Mouse (Mus musculus) adrenal gland, adult 8-10 months (tissue): ENCODE results near the gene Midn. TPM values are rescaled to one million over a fixed set of nuclear protein-coding genes. Genes with fewer than 3 reads are reported as not detected.
"Not testable (repeated sequence)": the region's sequence is repeated elsewhere in the genome, so short reads cannot be mapped to it uniquely, and the experiment has no call there.

Experiments
- DNase-seq: peaks from one replicate; pipeline ENCODE4 v3.0.0; 2022
- total RNA-seq, 4 experiments: library from RNA; stranded (reverse); gene quantifications; 2 replicates each; pipeline ENCODE4 v1.2.4; 2022

Gene Midn
- total RNA-seq, 4 experiments from 2014 or later, result 56.4 to 145 (median 90.1) TPM

GRCm38 (mm10) chr10:80159021-80159560, 11.0 kb downstream of the Midn start:
- no peak for DNase-seq

GRCm38 (mm10) chr10:80159561-80160454, 11.7 kb downstream of the Midn start:
- DNase-seq, result peak; percentile 99

- peak; percentile 91 for DNase-seq
Measured at GRCm38 (mm10) chr10:80160455-80161371, 12.6 kb downstream of the Midn start.

- DNase-seq, result peak; percentile 51
Measured at GRCm38 (mm10) chr10:80161522-80162242, 13.6 kb downstream of the Midn start.

- DNase-seq, result peak; percentile 15
Measured at GRCm38 (mm10) chr10:80162243-80162608, 14.2 kb downstream of the Midn start.

GRCm38 (mm10) chr10:80162716-80163299, 14.7 kb downstream of the Midn start:
- peak; percentile 25 for DNase-seq

- peak; percentile 85 for DNase-seq
Measured at GRCm38 (mm10) chr10:80163721-80164120, 15.6 kb downstream of the Midn start.

- DNase-seq, result peak; percentile 31
Measured at GRCm38 (mm10) chr10:80164161-80164997, 16.3 kb downstream of the Midn start.

GRCm38 (mm10) chr10:80164998-80165344, 16.9 kb downstream of the Midn start:
- DNase-seq, result peak; percentile 96

- DNase-seq, result peak; percentile 78
Measured at GRCm38 (mm10) chr10:80165392-80166128, 17.5 kb downstream of the Midn start, which contains the start of gene Cirbp. Gene Cirbp, plus strand, starts transcription at chr10:80165985.

GRCm38 (mm10) chr10:80166136-80166535, 18.1 kb downstream of the Midn start:
- not testable (repeated sequence) for DNase-seq

- peak; percentile 97 for DNase-seq
Measured at GRCm38 (mm10) chr10:80167460-80168037, 19.5 kb downstream of the Midn start.

- peak; percentile 93 for DNase-seq
Measured at GRCm38 (mm10) chr10:80168038-80168661, 20.1 kb downstream of the Midn start.

- no peak for DNase-seq
Measured at GRCm38 (mm10) chr10:80169070-80169469, 21.0 kb downstream of the Midn start.

- no peak for DNase-seq
Measured at GRCm38 (mm10) chr10:80169651-80170050, 21.6 kb downstream of the Midn start.

GRCm38 (mm10) chr10:80170052-80170451, 22.0 kb downstream of the Midn start:
- peak; percentile 40 for DNase-seq

- peak; percentile 31 for DNase-seq
Measured at GRCm38 (mm10) chr10:80170601-80171021, 22.5 kb downstream of the Midn start.

- DNase-seq, result no peak
Measured at GRCm38 (mm10) chr10:80171252-80171651, 23.2 kb downstream of the Midn start.
